Mouse (Mus musculus): ENCODE data around the gene Nudt2. TPM values are rescaled to one million over a fixed set of nuclear protein-coding genes. Genes with fewer than 3 reads are reported as not detected.

The Nudt2 gene
- polyA plus RNA-seq, 1 experiment from 2014 or later: 64.7 TPM

DNA sequence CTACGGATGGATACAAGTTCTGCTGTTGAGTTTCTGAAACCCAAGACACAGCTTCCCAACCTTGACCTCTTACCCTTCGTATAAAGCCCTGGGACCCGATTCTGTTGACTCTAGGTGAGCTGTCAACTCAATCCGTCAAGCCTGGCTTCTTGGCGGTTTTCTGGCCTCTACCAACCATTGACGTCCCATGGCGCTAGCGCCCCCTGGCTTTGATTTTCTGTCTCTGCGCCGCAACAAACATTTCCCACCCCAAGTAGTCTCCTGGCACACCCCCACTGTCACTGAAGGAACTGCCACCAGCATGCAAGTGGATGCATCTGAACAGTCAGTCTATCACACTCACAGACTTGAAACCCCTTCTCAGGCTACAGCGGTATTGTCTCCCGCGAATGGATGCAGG is 41.2 kb downstream of the Nudt2 start:
- Histone ChIP-seq H3K4me3 (ENCODE audit: low read depth, low read length) (no peak overlapping the region), H3K9ac (ENCODE audit: low read length) (no peak overlapping the region), H3K4me2 (ENCODE audit: low read depth, low read length, severe bottlenecking) (peak overlapping the region; percentile 89; the same call in 1 of the 2 replicates), H3K4me1 (replicated peaks; ENCODE audit: control insufficient read depth, insufficient read depth, low read length) (peaks cover 12% of the 10 kb centered on the region; the same call in 1 of the 2 replicates), H3K27me3 (ENCODE audit: control insufficient read depth, insufficient read depth, low read length) (peaks cover 10% of the 10 kb centered on the region), H3K36me3 (ENCODE audit: control insufficient read depth, insufficient read depth, low read length) (no peaks in the 10 kb centered on the region), H3K9me3 (ENCODE audit: control insufficient read depth, low read length) (no peaks in the 10 kb centered on the region), H3K27ac (ENCODE audit: low read depth, low read length) (no peak overlapping the region)
- 8% methylated on average over 13 of the region's 13 CpGs for WGBS
- peak; percentile 75 for DNase-seq (ENCODE audit: low spot score)
- no peak for ATAC-seq (replicated peaks; ENCODE audit: low FRiP score)

DNA sequence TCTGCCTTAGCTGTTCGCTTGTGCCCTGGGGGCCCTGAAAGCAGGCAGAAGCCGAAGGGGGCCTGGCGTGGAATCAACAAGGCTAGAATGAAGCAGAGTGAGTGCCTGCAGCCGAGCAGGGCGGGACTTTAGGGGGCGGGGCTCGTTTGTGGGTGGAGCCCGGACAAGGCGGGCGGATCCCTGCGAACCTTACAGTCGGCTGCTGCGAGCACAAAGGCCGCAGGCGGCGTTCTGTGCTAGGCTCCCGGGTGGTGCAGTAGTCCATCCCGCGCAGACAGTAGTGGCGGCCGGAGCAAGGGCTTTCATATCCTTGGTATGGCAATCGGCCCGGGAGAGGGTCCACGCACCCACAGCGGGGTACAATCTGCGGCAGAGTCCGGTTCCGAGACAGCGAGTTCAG is 42.0 kb downstream of the Nudt2 start:
- whole genome bisulfite sequencing: 1% methylated on average over 29 of the region's 29 CpGs

DNA sequence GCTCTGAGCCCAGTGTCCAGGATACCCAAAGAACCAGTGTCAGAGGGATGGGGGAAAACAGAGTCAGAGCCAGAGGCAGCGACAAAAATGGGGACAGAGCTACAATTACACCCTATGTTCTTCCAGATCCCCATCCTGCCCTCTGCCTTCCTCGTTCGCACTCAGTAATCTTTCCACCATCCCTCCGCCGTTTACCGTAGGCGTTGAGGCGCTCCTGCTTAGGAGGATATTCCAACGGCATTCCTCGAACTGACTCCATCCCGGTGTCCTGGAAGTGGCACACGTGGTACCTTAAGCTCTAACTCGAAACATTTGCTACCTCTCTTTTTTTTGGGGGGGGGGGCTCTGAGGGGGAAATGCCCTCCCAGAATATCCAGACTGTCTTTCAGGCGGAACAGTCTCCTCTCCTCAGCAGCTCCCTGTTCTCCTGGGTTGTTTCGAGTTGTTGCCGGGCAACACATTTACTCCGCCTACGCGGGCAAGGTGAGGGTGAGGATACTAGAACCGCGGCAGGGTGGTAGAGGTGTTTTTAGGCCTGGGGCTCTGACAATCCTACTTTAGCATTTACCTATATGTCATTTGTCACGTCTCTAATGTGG is 42.5 kb downstream of the Nudt2 start:
- H3K36me3 ChIP-seq (ENCODE audit: control insufficient read depth, insufficient read depth, low read length): no peaks in the 10 kb centered on the region
- peaks cover 7% of the 10 kb centered on the region; the same call in 1 of the 2 replicates for H3K4me1 ChIP-seq (replicated peaks; ENCODE audit: control insufficient read depth, insufficient read depth, low read length)
- peak overlapping the region; percentile 48 for H3K4me3 ChIP-seq (ENCODE audit: low read depth, low read length)
- H3K27me3 ChIP-seq (ENCODE audit: control insufficient read depth, insufficient read depth, low read length): no peaks in the 10 kb centered on the region; the same call in 1 of the 2 replicates
- DNase-seq (ENCODE audit: low spot score) (no peak), ATAC-seq (replicated peaks; ENCODE audit: low FRiP score) (0 out of 2 replicates have a peak, but pooled peaks have one; percentile 4)
- H3K27ac ChIP-seq (ENCODE audit: low read depth, low read length): peak overlapping the region; percentile 46; the same call in 1 of the 2 replicates
- H3K4me2 ChIP-seq (ENCODE audit: low read depth, low read length, severe bottlenecking): peak overlapping the region; percentile 89
- H3K9me3 ChIP-seq (ENCODE audit: control insufficient read depth, low read length): no peaks in the 10 kb centered on the region
- H3K9ac ChIP-seq (ENCODE audit: low read length): peak overlapping the region; percentile 86
- 2% methylated on average over 22 of the region's 22 CpGs for WGBS

More for the DNA sequence above, 42.0 kb downstream of the Nudt2 start:
- Histone ChIP-seq H3K9ac (ENCODE audit: low read length) (peak overlapping the region; percentile 86), H3K4me2 (ENCODE audit: low read depth, low read length, severe bottlenecking) (peak overlapping the region; percentile 89), H3K27ac (ENCODE audit: low read depth, low read length) (peak overlapping the region; percentile 46; the same call in 1 of the 2 replicates), H3K4me3 (ENCODE audit: low read depth, low read length) (peak overlapping the region; percentile 48), H3K36me3 (ENCODE audit: control insufficient read depth, insufficient read depth, low read length) (no peaks in the 10 kb centered on the region), H3K27me3 (ENCODE audit: control insufficient read depth, insufficient read depth, low read length) (peaks cover 3% of the 10 kb centered on the region), H3K4me1 (replicated peaks; ENCODE audit: control insufficient read depth, insufficient read depth, low read length) (peaks cover 12% of the 10 kb centered on the region; the same call in 1 of the 2 replicates), H3K9me3 (ENCODE audit: control insufficient read depth, low read length) (no peaks in the 10 kb centered on the region)
- DNase-seq (ENCODE audit: low spot score) (peak; percentile 95), ATAC-seq (replicated peaks; ENCODE audit: low FRiP score) (peak; percentile 73)

DNA sequence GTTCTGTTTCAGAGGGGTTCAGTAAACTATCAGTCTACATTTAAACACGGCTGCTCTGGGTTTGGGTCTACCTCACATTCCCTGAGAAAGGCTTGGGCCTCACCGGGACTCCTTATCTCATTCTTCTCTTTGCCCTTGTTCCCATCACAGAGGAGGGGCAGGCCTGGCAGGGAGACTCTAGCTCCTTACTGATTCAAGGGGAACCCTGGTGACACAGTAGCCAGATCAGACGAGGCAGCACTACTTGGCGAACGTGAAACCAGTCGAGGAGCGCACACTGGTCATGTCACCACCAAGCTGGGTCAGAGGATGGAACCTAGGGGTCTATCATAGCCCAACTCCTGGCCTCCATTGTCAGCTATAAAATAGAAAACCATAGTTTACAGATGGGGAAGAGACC is 43.0 kb downstream of the Nudt2 start:
- WGBS: 37% methylated on average over 7 of the region's 7 CpGs
- peaks cover 7% of the 10 kb centered on the region; the same call in 1 of the 2 replicates for H3K4me1 ChIP-seq (replicated peaks; ENCODE audit: control insufficient read depth, insufficient read depth, low read length)
- H3K9me3 ChIP-seq (ENCODE audit: control insufficient read depth, low read length): no peaks in the 10 kb centered on the region
- H3K27ac ChIP-seq (ENCODE audit: low read depth, low read length): no peak overlapping the region
- H3K27me3 ChIP-seq (ENCODE audit: control insufficient read depth, insufficient read depth, low read length): no peaks in the 10 kb centered on the region; the same call in 1 of the 2 replicates
- H3K4me2 ChIP-seq (ENCODE audit: low read depth, low read length, severe bottlenecking): peak overlapping the region; percentile 89
- ATAC-seq (replicated peaks; ENCODE audit: low FRiP score) (no peak), DNase-seq (ENCODE audit: low spot score) (no peak)
- no peak overlapping the region; the same call in 1 of the 2 replicates for H3K9ac ChIP-seq (ENCODE audit: low read length)
- H3K4me3 ChIP-seq (ENCODE audit: low read depth, low read length): no peak overlapping the region
- no peaks in the 10 kb centered on the region for H3K36me3 ChIP-seq (ENCODE audit: control insufficient read depth, insufficient read depth, low read length)

DNA sequence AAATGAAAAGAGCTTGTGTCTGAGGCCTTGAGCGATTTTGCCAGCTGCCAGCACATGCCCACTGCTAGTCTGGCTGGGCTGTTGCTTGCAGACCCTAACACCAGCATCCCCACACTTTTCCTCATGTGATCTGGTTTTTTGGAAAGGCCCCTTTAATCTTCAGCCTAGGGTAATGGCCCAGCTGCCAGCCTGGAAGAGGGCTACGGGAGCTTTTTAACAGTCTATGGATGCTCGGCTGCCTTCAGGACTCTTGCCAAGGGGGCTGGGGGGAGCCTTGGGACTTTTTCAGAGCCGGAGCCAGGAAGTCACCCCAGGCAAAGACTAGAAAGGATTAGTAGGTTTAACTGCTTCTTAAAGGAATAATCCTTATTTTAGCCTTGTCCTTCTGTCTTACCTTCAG is 48.4 kb downstream of the Nudt2 start:
- no peak for ATAC-seq (replicated peaks; ENCODE audit: low FRiP score)
- no peak for DNase-seq (ENCODE audit: low spot score)
- H3K27ac ChIP-seq (ENCODE audit: low read depth, low read length): no peak overlapping the region
- H3K9ac ChIP-seq (ENCODE audit: low read length): no peak overlapping the region
- no peak overlapping the region for H3K4me2 ChIP-seq (ENCODE audit: low read depth, low read length, severe bottlenecking)
- H3K36me3 ChIP-seq (ENCODE audit: control insufficient read depth, insufficient read depth, low read length): no peaks in the 10 kb centered on the region
- 28% methylated on average over 4 of the region's 4 CpGs for WGBS
- no peaks in the 10 kb centered on the region for H3K4me1 ChIP-seq (replicated peaks; ENCODE audit: control insufficient read depth, insufficient read depth, low read length)
- H3K4me3 ChIP-seq (ENCODE audit: low read depth, low read length): no peak overlapping the region
- no peaks in the 10 kb centered on the region; the same call in 1 of the 2 replicates for H3K27me3 ChIP-seq (ENCODE audit: control insufficient read depth, insufficient read depth, low read length)
- H3K9me3 ChIP-seq (ENCODE audit: control insufficient read depth, low read length): no peaks in the 10 kb centered on the region

DNA sequence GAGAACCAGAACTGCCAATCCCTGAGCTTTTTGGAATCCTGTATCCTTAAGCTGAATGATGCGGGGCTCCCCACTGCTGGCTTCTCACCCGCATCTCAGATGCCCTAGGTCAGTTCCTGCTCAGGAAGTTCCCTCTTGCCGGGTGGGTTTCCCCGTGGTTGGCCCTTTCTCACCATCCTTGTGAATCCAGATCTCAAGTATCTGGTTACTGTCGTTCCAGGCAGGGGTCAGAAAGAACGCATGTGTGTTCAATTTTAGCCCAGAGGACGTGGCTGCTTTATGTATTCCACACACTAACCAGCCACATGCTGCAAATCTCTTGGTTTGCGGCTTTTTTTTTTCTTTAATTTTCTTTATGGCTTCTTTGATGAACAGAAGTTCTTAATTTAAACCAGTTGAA is 48.8 kb downstream of the Nudt2 start:
- Histone ChIP-seq H3K4me1 (replicated peaks; ENCODE audit: control insufficient read depth, insufficient read depth, low read length) (no peaks in the 10 kb centered on the region), H3K27me3 (ENCODE audit: control insufficient read depth, insufficient read depth, low read length) (no peaks in the 10 kb centered on the region), H3K9me3 (ENCODE audit: control insufficient read depth, low read length) (no peaks in the 10 kb centered on the region), H3K9ac (ENCODE audit: low read length) (no peak overlapping the region), H3K4me2 (ENCODE audit: low read depth, low read length, severe bottlenecking) (no peak overlapping the region), H3K36me3 (ENCODE audit: control insufficient read depth, insufficient read depth, low read length) (no peaks in the 10 kb centered on the region), H3K27ac (ENCODE audit: low read depth, low read length) (no peak overlapping the region), H3K4me3 (ENCODE audit: low read depth, low read length) (no peak overlapping the region)
- whole genome bisulfite sequencing: 33% methylated on average over 8 of the region's 8 CpGs
- DNase-seq (ENCODE audit: low spot score) (no peak), ATAC-seq (replicated peaks; ENCODE audit: low FRiP score) (no peak)

DNA sequence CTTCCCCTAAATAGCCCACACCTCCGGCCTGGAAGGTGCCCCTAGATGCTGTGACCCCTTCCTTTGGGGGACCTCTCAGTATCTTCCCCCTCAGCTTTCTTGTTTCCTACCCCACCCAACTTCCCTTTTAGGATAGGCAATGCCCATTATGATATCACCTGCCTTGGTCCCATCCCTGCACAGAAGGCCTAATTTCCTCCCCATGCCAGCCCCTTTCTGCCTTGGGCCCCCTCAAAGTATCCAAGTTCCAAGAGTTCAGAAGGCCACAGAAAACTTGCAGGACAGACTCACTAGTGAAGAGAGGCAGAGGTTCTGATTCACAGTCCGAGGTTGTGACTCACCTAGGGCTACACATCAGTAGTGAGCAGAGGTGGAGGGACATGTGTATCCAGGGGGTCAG is 52.3 kb downstream of the Nudt2 start, which contains the start of gene 1110017D15Rik:
Gene 1110017D15Rik, minus strand, starts transcription at position 101 of the 400 bp plus-strand sequence.
- no peaks in the 10 kb centered on the region for H3K9me3 ChIP-seq (ENCODE audit: control insufficient read depth, low read length)
- no peak within 1 kb of the TSS for H3K9ac ChIP-seq (ENCODE audit: low read length)
- ATAC-seq (replicated peaks; ENCODE audit: low FRiP score): no peak
- H3K4me2 ChIP-seq (ENCODE audit: low read depth, low read length, severe bottlenecking): no peak within 1 kb of the TSS
- no peaks in the 10 kb centered on the region for H3K36me3 ChIP-seq (ENCODE audit: control insufficient read depth, insufficient read depth, low read length)
- 89% methylated on average over 2 of the region's 2 CpGs for WGBS
- no peak within 1 kb of the TSS for H3K27ac ChIP-seq (ENCODE audit: low read depth, low read length)
- no peaks in the 10 kb centered on the region for H3K4me1 ChIP-seq (replicated peaks; ENCODE audit: control insufficient read depth, insufficient read depth, low read length)
- DNase-seq (ENCODE audit: low spot score): no peak
- no peak within 1 kb of the TSS for H3K4me3 ChIP-seq (ENCODE audit: low read depth, low read length)
- H3K27me3 ChIP-seq (ENCODE audit: control insufficient read depth, insufficient read depth, low read length): no peaks in the 10 kb centered on the region

DNA sequence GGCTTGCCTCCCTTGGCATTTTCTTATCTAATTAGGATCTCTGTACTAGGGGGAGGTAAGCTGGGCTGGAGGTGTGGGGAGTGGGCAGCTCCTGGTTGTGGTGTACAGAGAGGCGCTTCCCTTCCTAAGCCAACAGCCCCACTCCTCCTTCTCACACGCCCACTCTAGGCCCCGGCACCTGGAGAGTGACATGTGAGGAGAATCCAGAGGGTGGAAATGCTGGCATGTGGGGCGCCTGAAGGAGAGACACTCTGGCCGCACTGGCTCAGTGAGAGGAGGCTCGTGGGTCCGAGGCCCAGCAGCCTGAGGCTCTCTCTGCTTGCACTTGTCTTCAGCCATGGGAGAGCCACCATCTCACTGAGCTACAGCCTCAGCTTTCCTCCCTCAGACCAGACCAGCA is 53.4 kb downstream of the Nudt2 start:
- no peaks in the 10 kb centered on the region for H3K9me3 ChIP-seq (ENCODE audit: control insufficient read depth, low read length)
- H3K4me2 ChIP-seq (ENCODE audit: low read depth, low read length, severe bottlenecking): no peak overlapping the region
- H3K4me1 ChIP-seq (replicated peaks; ENCODE audit: control insufficient read depth, insufficient read depth, low read length): no peaks in the 10 kb centered on the region
- WGBS: 75% methylated on average over 7 of the region's 7 CpGs
- no peak for ATAC-seq (replicated peaks; ENCODE audit: low FRiP score)
- DNase-seq (ENCODE audit: low spot score): no peak
- no peaks in the 10 kb centered on the region for H3K36me3 ChIP-seq (ENCODE audit: control insufficient read depth, insufficient read depth, low read length)
- no peaks in the 10 kb centered on the region for H3K27me3 ChIP-seq (ENCODE audit: control insufficient read depth, insufficient read depth, low read length)
- H3K9ac ChIP-seq (ENCODE audit: low read length): no peak overlapping the region
- no peak overlapping the region for H3K4me3 ChIP-seq (ENCODE audit: low read depth, low read length)
- no peak overlapping the region for H3K27ac ChIP-seq (ENCODE audit: low read depth, low read length)

DNA sequence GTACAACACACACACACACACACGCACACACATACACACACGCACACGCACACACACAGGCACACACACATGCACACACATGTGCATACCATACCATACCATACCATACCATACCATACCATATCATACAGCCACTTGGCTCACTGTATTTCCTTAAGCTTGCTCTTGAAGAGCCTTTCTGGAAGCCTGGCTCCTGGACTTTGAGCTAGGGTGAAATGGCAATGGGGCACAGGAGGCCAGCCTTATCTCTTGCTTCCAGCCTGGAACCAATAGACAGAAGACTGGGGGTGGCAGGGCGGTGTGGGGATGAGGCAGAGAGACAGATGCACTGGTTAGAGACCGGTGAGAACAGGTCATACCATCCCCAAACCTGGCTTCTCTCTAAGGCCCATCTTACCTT is 54.2 kb downstream of the Nudt2 start:
- H3K4me1 ChIP-seq (replicated peaks; ENCODE audit: control insufficient read depth, insufficient read depth, low read length): no peaks in the 10 kb centered on the region
- no peaks in the 10 kb centered on the region for H3K9me3 ChIP-seq (ENCODE audit: control insufficient read depth, low read length)
- DNase-seq (ENCODE audit: low spot score): no peak
- H3K36me3 ChIP-seq (ENCODE audit: control insufficient read depth, insufficient read depth, low read length): no peaks in the 10 kb centered on the region
- ATAC-seq (replicated peaks; ENCODE audit: low FRiP score): no peak
- H3K27me3 ChIP-seq (ENCODE audit: control insufficient read depth, insufficient read depth, low read length): no peaks in the 10 kb centered on the region
- no peak overlapping the region for H3K4me2 ChIP-seq (ENCODE audit: low read depth, low read length, severe bottlenecking)
- 89% methylated on average over 5 of the region's 5 CpGs for WGBS
- H3K9ac ChIP-seq (ENCODE audit: low read length): no peak overlapping the region
- H3K4me3 ChIP-seq (ENCODE audit: low read depth, low read length): no peak overlapping the region
- no peak overlapping the region for H3K27ac ChIP-seq (ENCODE audit: low read depth, low read length)
